8 mouse cellular contexts compared by ENCODE assay signal in the genomic region with DNA sequence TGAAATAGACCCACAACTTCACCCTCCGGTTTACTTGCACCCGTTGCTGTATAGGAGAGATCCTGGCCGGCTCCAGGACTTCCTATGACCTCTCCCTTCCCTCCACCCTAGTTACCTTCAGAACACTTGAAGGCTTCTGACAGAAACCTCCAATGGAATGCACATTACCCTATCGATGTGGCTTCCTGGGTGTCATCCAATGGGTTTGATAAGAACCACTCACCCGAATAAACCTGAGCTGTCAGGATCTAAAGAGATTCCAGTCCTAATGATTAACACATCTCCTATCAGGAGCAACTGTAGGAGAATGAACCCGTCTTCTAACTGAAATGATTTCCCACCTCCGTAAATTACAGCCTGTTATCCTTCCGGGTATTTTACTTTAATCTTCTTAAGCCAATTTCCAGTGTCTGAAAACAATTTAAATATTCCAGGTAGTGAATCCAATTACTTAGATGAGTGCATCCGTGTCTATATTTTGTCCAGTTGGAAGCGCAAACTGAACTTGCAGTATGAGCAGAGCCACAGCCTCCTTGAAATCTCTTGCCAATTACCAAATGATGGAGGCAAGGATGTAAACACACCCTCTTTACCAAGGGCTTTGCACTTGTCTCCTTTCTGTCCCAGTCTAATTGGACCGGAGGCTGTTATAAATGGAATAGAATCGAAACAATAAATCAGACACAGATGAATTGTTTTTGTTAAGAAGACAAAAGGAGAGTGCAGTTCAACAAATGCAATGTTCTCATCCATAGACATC. TPM values are rescaled to one million over a fixed set of nuclear protein-coding genes. Genes with fewer than 3 reads are reported as not detected.
DNase-seq lines count a peak whose midpoint lies in the region; ATAC-seq and TF ChIP-seq lines count a peak whose summit lies in the region.

No protein-coding gene starts in this region.

- no peak for TF ChIP-seq EP300 in stomach, postnatal 0 days (optimal IDR thresholded peaks at IDR 0.05)

- intact Hi-C loops in gastrocnemius, postnatal 36 days (cut with DNase I) = loop anchor here (2.0 kb wide), 1 partner anchor 537 kb away; no protein-coding TSS in a partner anchor

- no peaks in the 10 kb centered on the region for H3K27me3 ChIP-seq in neural tube, embryonic 11.5 days (ENCODE audit: control insufficient read depth, insufficient read depth, low read length)
- peaks cover 27% of the 10 kb centered on the region for H3K27me3 ChIP-seq in liver, embryonic 13.5 days
- H3K27me3 ChIP-seq in stomach, postnatal 0 days (ENCODE audit: control insufficient read depth, insufficient read depth, low read length) = no peaks in the 10 kb centered on the region

- peak overlapping the region; percentile 59 for H3K4me3 ChIP-seq in neural tube, embryonic 11.5 days (ENCODE audit: low read depth, low read length)
- H3K4me3 ChIP-seq in liver, embryonic 13.5 days (replicated peaks) = peak overlapping the region; percentile 63; the same call in 1 of the 2 replicates
- peak overlapping the region; percentile 78 for H3K4me3 ChIP-seq in stomach, postnatal 0 days (ENCODE audit: low read depth, low read length)

- WGBS in neural tube, embryonic 11.5 days = 63% methylated on average over 12 of the region's 12 CpGs
- 53% methylated on average over 12 of the region's 12 CpGs for WGBS in liver, embryonic 13.5 days (ENCODE audit: insufficient replicate concordance)
- WGBS in stomach, postnatal 0 days = 57% methylated on average over 12 of the region's 12 CpGs

- no peak for ATAC-seq in neural tube, embryonic 11.5 days (ENCODE audit: insufficient read depth, low FRiP score, low TSS enrichment)
- no peak for ATAC-seq in liver, embryonic 13.5 days (ENCODE audit: low read depth)
- no peak for ATAC-seq in stomach, postnatal 0 days (ENCODE audit: low FRiP score, low TSS enrichment)

- H3K27ac ChIP-seq in neural tube, embryonic 11.5 days (ENCODE audit: low read depth, low read length) = no peak overlapping the region
- no peak overlapping the region for H3K27ac ChIP-seq in liver, embryonic 13.5 days
- H3K27ac ChIP-seq in stomach, postnatal 0 days (replicated peaks) = no peak overlapping the region

- H3K9ac ChIP-seq in neural tube, embryonic 11.5 days (ENCODE audit: low read length) = no peak overlapping the region; the same call in 1 of the 2 replicates
- no peak overlapping the region for H3K9ac ChIP-seq in liver, embryonic 13.5 days
- H3K9ac ChIP-seq in stomach, postnatal 0 days (ENCODE audit: low read length) = no peak overlapping the region

- no peaks in the 10 kb centered on the region for H3K36me3 ChIP-seq in neural tube, embryonic 11.5 days (ENCODE audit: control insufficient read depth, insufficient read depth, low read length)
- no peaks in the 10 kb centered on the region for H3K36me3 ChIP-seq in liver, embryonic 13.5 days
- no peaks in the 10 kb centered on the region for H3K36me3 ChIP-seq in stomach, postnatal 0 days (ENCODE audit: control insufficient read depth, insufficient read depth, low read length)

- no peaks in the 10 kb centered on the region for H3K9me3 ChIP-seq in neural tube, embryonic 11.5 days (ENCODE audit: control insufficient read depth, low read length)
- no peaks in the 10 kb centered on the region for H3K9me3 ChIP-seq in liver, embryonic 13.5 days (replicated peaks)
- no peaks in the 10 kb centered on the region for H3K9me3 ChIP-seq in stomach, postnatal 0 days (ENCODE audit: control insufficient read depth, low read length)

- peak overlapping the region; percentile 95 for H3K4me2 ChIP-seq in neural tube, embryonic 11.5 days (ENCODE audit: low read depth)
- H3K4me2 ChIP-seq in liver, embryonic 13.5 days = peak overlapping the region; percentile 66
- H3K4me2 ChIP-seq in stomach, postnatal 0 days (replicated peaks; ENCODE audit: low read depth) = peak overlapping the region; percentile 90

- peak; percentile 12 for DNase-seq in adrenal gland, postnatal 14 days
- no peak for DNase-seq in adrenal gland, postnatal 25 days
- no peak for DNase-seq in neural tube, embryonic 11.5 days (ENCODE audit: low spot score)
- DNase-seq in neural tube, embryonic 10.5 days (ENCODE audit: extremely low spot score, low spot score) = no peak
- DNase-seq in liver, embryonic 13.5 days = no peak
- DNase-seq in stomach, postnatal 0 days (ENCODE audit: low spot score) = no peak
- no peak for DNase-seq in gastrocnemius, postnatal 36 days
- DNase-seq in layer of hippocampus, adult 9-11 months = no peak

- TF ChIP-seq CTCF in stomach, postnatal 0 days (IDR thresholded peaks at IDR 0.05; ENCODE audit: low read depth) = no peak

- peaks cover 4% of the 10 kb centered on the region for H3K4me1 ChIP-seq in neural tube, embryonic 11.5 days (ENCODE audit: control insufficient read depth, insufficient read depth, low read length)
- H3K4me1 ChIP-seq in liver, embryonic 13.5 days (replicated peaks) = no peaks in the 10 kb centered on the region
- peaks cover 4% of the 10 kb centered on the region; the same call in 1 of the 2 replicates for H3K4me1 ChIP-seq in stomach, postnatal 0 days (replicated peaks; ENCODE audit: control insufficient read depth, insufficient read depth)

RNA-seq across cellular contexts. Expression of a gene that starts 1.6 kb away (rescaled TPM):
- total RNA-seq in adrenal gland, postnatal 14 days (2021) = 46.0 and 56.2 TPM in 2 replicates
- 84.0 and 96.1 TPM in 2 replicates for total RNA-seq in adrenal gland, postnatal 25 days (2021)
- polyA plus RNA-seq in neural tube, embryonic 11.5 days (2014; fragmentation: Nextera tagmentation; extraction: Ambion mirVana) = 10.8 and 11.7 TPM in 2 replicates
- 2.4 and 2.5 TPM in 2 replicates for polyA plus RNA-seq in liver, embryonic 13.5 days (2015; fragmentation: Nextera tagmentation; extraction: Ambion mirVana)
- 6.9 and 7.0 TPM in 2 replicates for polyA plus RNA-seq in stomach, postnatal 0 days (2015; fragmentation: Nextera tagmentation; extraction: Ambion mirVana)
- 1 to 10 TPM; 1.3 to 1.6 TPM for total RNA-seq in gastrocnemius, postnatal 36 days (2021)

Comparison
In these comparisons a context has a peak if more than half of its experiments do, and no peak if none do; other contexts are left out.
1. RNA of a gene that starts 1.6 kb away (total RNA-seq): 84.0 to 96.1 TPM in adrenal gland, postnatal 25 days and 46.0 to 56.2 TPM in adrenal gland, postnatal 14 days; 1.3 to 1.6 TPM in gastrocnemius, postnatal 36 days; every median in the first group is over 10 times any median in the second.
2. Peak in every context shown above with its lines, with median percentiles within 50 percentile points of each other: H3K4me2 ChIP-seq and H3K4me3 ChIP-seq.